ENCODE assay signal across 17 mouse cellular contexts in genomic region chr10:118617291-118618044, GRCm38 (mm10).
DNase-seq lines count a peak whose midpoint lies in the region; ATAC-seq and TF ChIP-seq lines count a peak whose summit lies in the region.
"Had no signal": no experiment of that assay in that cellular context is flagged by ENCODE, and none has a peak within 500 bp of the region (broad histone marks: within the 10 kb centered on the region; RNA-seq: fewer than 3 reads in every experiment).

No protein-coding gene starts in this region.

- intact Hi-C loops in gastrocnemius, adult 2 months (cut with DNase I), result no loop called here
- intact Hi-C loops in left cerebral cortex, postnatal 10 days (cut with DNase I), result no loop called here
- intact Hi-C loops in left cerebral cortex, postnatal 4 days (cut with DNase I), result no loop called here
- intact Hi-C loops in left cerebral cortex, postnatal 14 days (cut with DNase I), result no loop called here

- DNase-seq in gastrocnemius, adult 2 months, result no peak
- DNase-seq in gastrocnemius, postnatal 25 days, result no peak
- peak; percentile 42 to 44 for DNase-seq in left cerebral cortex, postnatal 10 days (ENCODE audit: extremely low spot score in 1 of 2, low spot score in 2 of 2)
- no peak for DNase-seq in left cerebral cortex, postnatal 4 days
- DNase-seq in left cerebral cortex, postnatal 14 days (ENCODE audit: low spot score in 2 of 2), result peak; percentile 55 to 86
- peak; percentile 24 for DNase-seq in skeletal muscle tissue, adult 2 months (ENCODE audit: low read depth, low spot score)
- DNase-seq in spleen, adult 12 weeks (ENCODE audit: low spot score), result no peak
- DNase-seq: adrenal gland, postnatal 14 days; cerebellum, postnatal 25 days; kidney, adult 18-20 months; liver; lung, embryonic 14.5 days; thymus, adult 18-20 months had no signal

- no peak for ATAC-seq in erythroid progenitor cell, adult 5-6 weeks (replicated peaks; ENCODE audit: low FRiP score, poor library complexity, severe bottlenecking)
- ATAC-seq: forebrain, embryonic 14.5 days had no signal

- no peak for TF ChIP-seq CTCF in gastrocnemius, adult 2 months (IDR thresholded peaks at IDR 0.05)

- no peak overlapping the region for H3K4me3 ChIP-seq in gastrocnemius, adult 2 months
- H3K4me3 ChIP-seq: embryonic facial prominence, embryonic 13.5 days; layer of hippocampus, adult 2 months had no signal

- H3K27ac ChIP-seq in gastrocnemius, adult 2 months, result peak overlapping the region; percentile 16; the same call in 1 of the 2 replicates
- H3K27ac ChIP-seq: embryonic facial prominence, embryonic 13.5 days; layer of hippocampus, adult 2 months had no signal

Comparison
In these comparisons a context has a peak if more than half of its experiments do, and no peak if none do; other contexts are left out.
1. DNase-seq: peak in left cerebral cortex, postnatal 10 days (2 of 2), left cerebral cortex, postnatal 14 days (2 of 2) and skeletal muscle tissue, adult 2 months (single experiment); none in gastrocnemius, adult 2 months (single experiment), gastrocnemius, postnatal 25 days (single experiment), left cerebral cortex, postnatal 4 days (single experiment) and spleen, adult 12 weeks (single experiment).